ENCODE assay signal across 27 mouse cellular contexts in the genomic region with DNA sequence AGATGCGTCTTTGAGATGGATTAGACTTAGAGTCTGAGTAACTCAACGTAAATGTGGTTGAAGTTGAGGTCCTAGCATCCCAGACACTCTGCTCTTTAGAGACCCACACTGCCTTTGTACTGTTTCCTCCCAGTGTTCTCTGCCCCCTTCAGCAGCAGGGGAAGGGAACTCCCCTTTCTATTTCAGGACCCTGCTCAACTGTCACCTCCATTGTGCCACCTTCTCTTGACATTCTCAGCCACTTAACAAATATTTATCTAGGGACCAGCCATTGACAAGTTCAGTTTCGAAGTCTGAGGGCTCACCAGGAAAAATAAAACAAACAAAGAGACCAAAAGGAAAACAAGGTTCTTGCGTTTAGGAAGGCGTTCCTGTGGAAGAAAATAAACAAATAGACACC. TPM values are rescaled to one million over a fixed set of nuclear protein-coding genes. Genes with fewer than 3 reads are reported as not detected.
"Had no signal": no experiment of that assay in that cellular context is flagged by ENCODE, and none has a peak within 500 bp of the region (broad histone marks: within the 10 kb centered on the region; RNA-seq: fewer than 3 reads in every experiment).

No protein-coding gene starts in this region.

- H3K36me3 ChIP-seq: liver, embryonic 13.5 days; midbrain, embryonic 12.5 days; midbrain, embryonic 15.5 days; neural tube, embryonic 12.5 days; neural tube, embryonic 15.5 days had no signal

- DNase-seq: kidney, postnatal 10 days; kidney, postnatal 36 days; layer of hippocampus, postnatal 36 days; liver, embryonic 13.5 days; lung, adult 2 months; lung, postnatal 14 days; lung, postnatal 4 days; right cerebral cortex, adult 18-20 months; right cerebral cortex, postnatal 14 days; right cerebral cortex, postnatal 4 days; thymus, adult 2 months; thymus, postnatal 25 days had no signal

- H3K9ac ChIP-seq: liver, embryonic 13.5 days; midbrain, embryonic 12.5 days; midbrain, embryonic 15.5 days; neural tube, embryonic 12.5 days; neural tube, embryonic 15.5 days had no signal

- H3K4me3 ChIP-seq: left cerebral cortex, adult 2 months; liver, embryonic 13.5 days; midbrain, embryonic 12.5 days; midbrain, embryonic 15.5 days; neural tube, embryonic 12.5 days; neural tube, embryonic 15.5 days had no signal

- H3K9me3 ChIP-seq: midbrain, embryonic 15.5 days; neural tube, embryonic 12.5 days; neural tube, embryonic 15.5 days had no signal

- ATAC-seq: midbrain, embryonic 15.5 days had no signal

- H3K4me2 ChIP-seq: liver, embryonic 13.5 days; midbrain, embryonic 12.5 days; midbrain, embryonic 15.5 days; neural tube, embryonic 12.5 days; neural tube, embryonic 15.5 days had no signal

- H3K4me1 ChIP-seq: liver, embryonic 13.5 days; midbrain, embryonic 12.5 days; midbrain, embryonic 15.5 days; neural tube, embryonic 12.5 days; neural tube, embryonic 15.5 days had no signal

- H3K27ac ChIP-seq: left cerebral cortex, adult 2 months; liver, embryonic 13.5 days; midbrain, embryonic 12.5 days; midbrain, embryonic 15.5 days; neural tube, embryonic 12.5 days; neural tube, embryonic 15.5 days; stomach, postnatal 0 days had no signal

RNA-seq across cellular contexts. Expression of gene Nkx2-5, which starts 19.5 kb away (rescaled TPM):
- total RNA-seq: layer of hippocampus, adult 8-10 months; layer of hippocampus, postnatal 10 days; layer of hippocampus, postnatal 36 days; left cerebral cortex, adult 2 months; left cerebral cortex, postnatal 10 days; left cerebral cortex, postnatal 36 days; liver, adult 2 months; megakaryocyte progenitor cell, adult 5-6 weeks; megakaryocyte-erythroid progenitor cell, adult 5-6 weeks had no signal
- polyA plus RNA-seq: limb, embryonic 11.5 days; liver, adult 2 months; liver, embryonic 13.5 days; liver, embryonic 16.5 days; midbrain, embryonic 12.5 days; neural tube, embryonic 12.5 days; neural tube, embryonic 15.5 days had no signal
